Mouse (Mus musculus) lung, postnatal 0 days (tissue): Measurements from ENCODE around the gene Gm20388.

Experiments used
- CTCF ChIP-seq: IDR thresholded peaks from 2 replicates; pipeline ENCODE4 v1.5.1; 2016; ENCODE audit warnings: antibody characterized with exemption, mild to moderate bottlenecking
- EP300 ChIP-seq: IDR thresholded peaks from 2 replicates; pipeline ENCODE4 v1.6.1; 2016; ENCODE audit warnings: antibody characterized with exemption, mild to moderate bottlenecking, control low read depth

DNA sequence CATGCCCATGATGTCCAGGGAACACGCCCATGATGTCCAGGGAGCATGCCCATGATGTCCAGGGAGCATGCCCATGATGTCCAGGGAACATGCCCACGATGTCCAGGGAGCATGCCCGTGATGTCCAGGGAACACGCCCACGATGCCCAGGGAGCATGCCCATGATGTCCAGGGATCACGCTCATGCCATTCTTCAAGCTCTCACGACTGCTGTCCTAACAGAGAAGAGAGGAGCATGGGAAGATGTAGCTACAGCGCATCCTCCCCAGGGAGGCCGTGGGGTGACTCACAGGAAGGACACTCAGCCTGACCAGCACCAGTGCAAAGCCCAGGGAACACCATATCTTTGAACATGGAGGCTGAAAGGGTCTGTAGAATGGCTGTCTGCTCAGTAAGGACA, 2245.3 kb downstream of the Gm20388 start:
- TF ChIP-seq CTCF: no peak
- TF ChIP-seq EP300: no peak
